Mouse (Mus musculus) hindbrain, embryonic 14.5 days (tissue): Measurements from ENCODE around the gene Glra4. TPM values are rescaled to one million over a fixed set of nuclear protein-coding genes. Genes with fewer than 3 reads are reported as not detected.

ENCODE experiments used
- ATAC-seq: fragments of 200-750 bp; cut with Nextera tagmentation; 2 replicates; pipeline ENCODE4 v1.8.0; 2017; ENCODE audit warnings: moderate number of reproducible peaks, mild to moderate bottlenecking, moderate TSS enrichment, moderate library complexity; ENCODE audit not compliant: low FRiP score
- DNase-seq: peaks from one replicate; pipeline ENCODE4 v3.0.0-alpha.2; 2015; ENCODE audit warnings: low spot score
- H3K27ac ChIP-seq: fragments of 300-500 bp; sonication (generic); 2 replicates; pipeline ENCODE4 v1.5.1; 2014; ENCODE audit warnings: mild to moderate bottlenecking, moderate library complexity
- H3K27me3 ChIP-seq: fragments of 300-500 bp; sonication (generic); 2 replicates; pipeline ENCODE4 v1.6.1; 2014; ENCODE audit warnings: mild to moderate bottlenecking, low read length, mixed read lengths; ENCODE audit not compliant: control insufficient read depth, insufficient read depth
- H3K36me3 ChIP-seq: fragments of 300-500 bp; sonication (generic); replicated peaks from 2 replicates; pipeline ENCODE4 v1.6.1; 2014; ENCODE audit not compliant: control insufficient read depth, insufficient read depth
- H3K4me1 ChIP-seq: fragments of 300-500 bp; sonication (generic); replicated peaks from 2 replicates; pipeline ENCODE4 v1.6.1; 2014; ENCODE audit warnings: antibody characterized with exemption, low read length, mixed read lengths; ENCODE audit not compliant: control insufficient read depth, insufficient read depth
- H3K4me2 ChIP-seq: fragments of 300-500 bp; sonication (generic); replicated peaks from 2 replicates; pipeline ENCODE4 v1.6.1; 2014; ENCODE audit warnings: mild to moderate bottlenecking, moderate library complexity
- H3K4me3 ChIP-seq: fragments of 300-500 bp; sonication (generic); replicated peaks from 2 replicates; pipeline ENCODE4 v1.5.1; 2014; ENCODE audit warnings: mild to moderate bottlenecking, low read length
- H3K9ac ChIP-seq: fragments of 300-500 bp; sonication (generic); 2 replicates; pipeline ENCODE4 v1.6.1; 2014
- H3K9me3 ChIP-seq: fragments of 300-500 bp; sonication (generic); 2 replicates; pipeline ENCODE4 v1.6.1; 2016; ENCODE audit warnings: low read length; ENCODE audit not compliant: control insufficient read depth
- WGBS: fragments of 180-500 bp; shearing (Covaris S2); extraction: QIAGEN DNeasy Blood & Tissue Kit; methylation state at CpG from one replicate; pipeline ENCODE4 v1.1.7; 2014; 5-methylcytosine and 5-hydroxymethylcytosine counted together
- polyA plus RNA-seq: library from polyadenylated mRNA; unstranded; fragments of >200 nt; fragmentation: Nextera tagmentation; extraction: Ambion mirVana; gene quantifications from 2 replicates; pipeline ENCODE4 v1.2.1, GENCODE M21; 2014

Gene Glra4
- polyA plus RNA-seq: 0.11 TPM in 1 of 2 replicates, not detected in the other

DNA sequence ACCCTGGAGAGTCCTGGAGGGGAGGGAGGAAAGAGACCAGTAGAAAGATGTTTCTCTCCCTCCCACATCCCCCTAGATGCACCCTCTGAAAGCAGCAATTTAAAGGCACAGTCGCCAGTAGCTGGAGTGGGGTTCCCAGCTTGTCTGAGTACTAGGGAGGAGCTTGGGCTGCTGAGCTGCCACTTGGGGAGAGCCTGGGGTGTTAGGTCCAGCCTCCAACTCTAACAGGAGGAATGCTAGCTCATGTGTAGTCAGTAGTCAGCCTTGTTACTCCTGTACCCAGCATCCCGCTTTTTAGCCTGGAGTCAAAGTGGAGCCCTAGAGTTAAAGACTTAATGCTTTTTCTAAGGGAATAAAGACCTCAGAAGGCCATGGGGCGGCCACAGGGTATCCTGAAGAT is at the start of gene Glra4:
TSS of gene Glra4 (minus strand) at position 101 of the 400 bp plus-strand sequence.
- ATAC-seq (no peak), DNase-seq (no peak)
- no peak within 1 kb of the TSS for H3K9ac ChIP-seq
- H3K36me3 ChIP-seq: no peaks in the 10 kb centered on the region
- no peak within 1 kb of the TSS for H3K4me2 ChIP-seq
- WGBS: 74% methylated on average over 3 of the region's 3 CpGs
- no peaks in the 10 kb centered on the region for H3K9me3 ChIP-seq
- no peak within 1 kb of the TSS for H3K27ac ChIP-seq
- H3K4me1 ChIP-seq: no peaks in the 10 kb centered on the region
- no peak within 1 kb of the TSS for H3K4me3 ChIP-seq
- H3K27me3 ChIP-seq: no peaks in the 10 kb centered on the region

DNA sequence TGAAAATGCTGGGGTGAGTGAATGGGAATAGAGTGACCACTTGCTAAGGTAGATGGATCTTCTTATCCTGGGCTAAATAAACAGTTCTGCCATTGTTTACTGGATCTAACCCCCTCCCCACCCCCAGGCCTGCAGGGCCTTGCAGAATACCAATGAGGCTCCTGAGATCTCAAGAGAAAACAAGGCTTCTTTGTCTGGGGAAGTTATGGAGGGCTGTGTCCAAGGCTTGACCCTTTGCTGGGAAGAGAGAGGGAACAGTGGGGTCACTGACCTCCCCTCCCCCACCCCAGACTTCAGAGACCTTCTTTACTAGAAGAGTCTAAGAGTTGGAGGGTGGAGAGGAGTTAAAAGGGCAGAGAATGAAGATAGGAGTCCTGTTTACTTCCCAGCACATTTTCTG is 48.7 kb upstream of the Glra4 start:
- Histone ChIP-seq H3K9ac (no peak overlapping the region), H3K27me3 (no peaks in the 10 kb centered on the region; the same call in none of the 2 replicates), H3K36me3 (no peaks in the 10 kb centered on the region), H3K4me1 (no peaks in the 10 kb centered on the region), H3K4me3 (no peak overlapping the region), H3K27ac (no peak overlapping the region), H3K4me2 (no peak overlapping the region), H3K9me3 (no peaks in the 10 kb centered on the region)
- ATAC-seq (no peak), DNase-seq (no peak)

DNA sequence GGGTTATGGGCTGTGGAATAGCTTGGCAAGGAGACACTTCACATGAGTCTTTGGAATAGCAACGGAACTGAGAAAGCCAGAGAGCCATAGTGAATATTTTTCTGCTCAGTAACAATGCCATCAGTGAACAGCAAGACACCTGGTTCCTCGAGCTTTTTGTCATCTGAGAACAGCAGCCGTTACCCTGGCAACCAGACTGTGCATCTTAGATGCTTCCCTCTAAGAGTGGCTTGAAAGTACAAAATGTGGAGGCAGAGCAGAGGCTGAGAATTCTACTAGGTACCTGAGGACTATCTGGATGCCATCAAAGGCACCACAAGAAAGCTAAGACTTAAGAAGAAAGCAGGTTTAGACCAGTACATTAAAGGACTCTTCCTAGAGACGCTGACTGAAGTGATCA is 45.1 kb upstream of the Glra4 start:
- ATAC-seq: no peak
- Histone ChIP-seq H3K36me3 (no peaks in the 10 kb centered on the region), H3K9ac (no peak overlapping the region), H3K4me1 (no peaks in the 10 kb centered on the region), H3K27me3 (no peaks in the 10 kb centered on the region; the same call in none of the 2 replicates), H3K27ac (peak overlapping the region; percentile 32; the same call in 1 of the 2 replicates), H3K4me2 (no peak overlapping the region), H3K9me3 (no peaks in the 10 kb centered on the region), H3K4me3 (no peak overlapping the region)
- DNase-seq: no peak
- WGBS: 51% methylated on average over 4 of the region's 4 CpGs

DNA sequence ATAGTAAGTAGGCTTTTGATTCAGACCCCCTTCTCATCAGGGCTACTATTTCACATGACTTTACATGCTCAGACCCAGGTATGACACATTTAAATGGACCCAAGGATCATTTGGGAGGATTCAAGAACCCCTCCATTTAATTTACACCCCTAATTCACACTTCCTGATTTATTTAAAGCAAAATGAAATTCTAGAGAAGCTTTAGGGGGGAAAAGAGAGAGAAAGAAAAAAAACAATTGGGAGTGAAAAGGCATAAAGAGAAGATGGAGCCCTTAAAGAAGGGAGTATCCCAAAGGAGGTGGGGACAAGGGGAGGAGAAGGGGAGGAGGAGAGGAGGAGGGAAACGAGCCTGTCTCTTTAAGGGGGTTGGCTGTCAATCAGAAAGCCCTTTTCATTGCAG is 42.4 kb upstream of the Glra4 start, which contains the start of gene Plp1:
TSS of gene Plp1 (plus strand) at position 301 of the 400 bp plus-strand sequence.
- no peak within 1 kb of the TSS for H3K27ac ChIP-seq
- H3K4me1 ChIP-seq: no peaks in the 10 kb centered on the region
- no peak within 1 kb of the TSS for H3K4me2 ChIP-seq
- no peak for DNase-seq
- no peaks in the 10 kb centered on the region for H3K9me3 ChIP-seq
- no peaks in the 10 kb centered on the region; the same call in 1 of the 2 replicates for H3K27me3 ChIP-seq
- no peak for ATAC-seq
- no peak within 1 kb of the TSS for H3K9ac ChIP-seq
- no peak within 1 kb of the TSS for H3K4me3 ChIP-seq
- no peaks in the 10 kb centered on the region for H3K36me3 ChIP-seq
- 20% methylated on average over 1 of the region's 1 CpGs for WGBS

DNA sequence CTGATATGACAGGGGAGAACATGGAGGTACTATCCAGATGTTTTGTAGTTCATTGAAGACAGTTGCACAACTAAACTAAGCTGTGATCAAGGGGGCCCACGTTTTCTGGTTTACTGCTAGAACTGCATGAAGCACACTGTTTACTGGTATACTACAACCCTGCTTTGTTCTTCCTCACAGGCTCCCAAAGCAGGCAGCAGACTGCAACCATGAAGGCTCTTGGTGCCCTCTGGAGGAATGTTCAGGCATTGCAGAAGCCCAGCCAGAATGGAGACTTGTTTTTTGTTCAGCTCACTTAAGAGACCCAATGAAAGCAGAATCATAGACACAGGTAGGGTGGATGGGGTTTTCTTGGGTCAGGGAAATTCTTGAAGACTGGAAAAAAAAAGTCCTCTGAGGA is 40.3 kb upstream of the Glra4 start:
- WGBS: 8% methylated on average over 1 of the region's 1 CpGs
- Histone ChIP-seq H3K27ac (0 out of 2 replicates have a peak overlapping the region, but pooled peaks have one; percentile 15), H3K36me3 (no peaks in the 10 kb centered on the region), H3K9ac (no peak overlapping the region), H3K4me2 (no peak overlapping the region), H3K4me1 (no peaks in the 10 kb centered on the region), H3K4me3 (no peak overlapping the region), H3K27me3 (no peaks in the 10 kb centered on the region), H3K9me3 (no peaks in the 10 kb centered on the region)
- ATAC-seq (peak; percentile 88), DNase-seq (peak; percentile 85)

DNA sequence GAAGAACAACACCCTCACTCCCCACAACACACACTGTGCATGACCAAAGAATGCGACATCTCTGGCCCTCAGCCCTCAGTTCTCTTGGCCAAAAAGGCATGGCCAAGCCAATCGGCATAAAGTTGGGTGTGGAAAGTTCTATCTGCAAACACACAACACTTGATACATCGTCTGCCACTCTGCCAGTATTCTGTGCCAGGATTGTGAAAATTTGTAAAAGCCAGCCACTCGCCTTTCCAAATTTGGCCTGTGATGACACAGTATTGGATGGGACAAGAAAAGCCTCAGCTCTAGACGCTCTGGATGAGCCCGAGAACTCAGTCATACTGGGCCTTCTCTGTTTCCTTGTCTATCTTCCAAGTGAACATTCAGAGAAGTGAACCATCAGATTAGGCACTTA is 39.8 kb upstream of the Glra4 start:
- DNase-seq: no peak
- Histone ChIP-seq H3K4me1 (no peaks in the 10 kb centered on the region), H3K27ac (0 out of 2 replicates have a peak overlapping the region, but pooled peaks have one; percentile 15), H3K9ac (no peak overlapping the region), H3K9me3 (no peaks in the 10 kb centered on the region), H3K27me3 (no peaks in the 10 kb centered on the region), H3K36me3 (no peaks in the 10 kb centered on the region), H3K4me3 (no peak overlapping the region), H3K4me2 (no peak overlapping the region)
- ATAC-seq: peak; percentile 24; the same call in 1 of the 2 replicates
- WGBS: 87% methylated on average over 6 of the region's 6 CpGs

DNA sequence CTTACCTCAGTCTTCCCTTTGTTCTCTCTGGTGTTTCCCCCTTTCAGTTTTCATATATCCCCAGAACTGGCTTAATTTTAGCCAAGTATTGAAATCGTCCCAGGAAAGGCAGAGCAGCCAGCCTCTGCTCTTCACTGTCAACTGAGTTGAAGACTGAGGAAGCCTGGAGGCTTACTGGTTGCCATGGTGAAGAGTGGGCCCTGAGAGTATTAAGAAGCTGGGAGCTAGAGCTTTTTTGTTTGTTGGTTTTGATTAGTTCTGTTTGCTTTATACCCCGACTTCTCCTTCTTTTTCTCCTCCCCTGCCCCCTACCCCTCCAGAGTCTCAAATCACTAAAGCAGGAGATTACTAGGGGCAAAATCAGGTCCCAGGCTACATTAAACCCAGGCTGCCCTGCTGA is 17.3 kb upstream of the Glra4 start:
- H3K9me3 ChIP-seq: no peaks in the 10 kb centered on the region
- ATAC-seq (no peak), DNase-seq (no peak)
- no peak overlapping the region for H3K4me2 ChIP-seq
- no peaks in the 10 kb centered on the region for H3K4me1 ChIP-seq
- H3K36me3 ChIP-seq: no peaks in the 10 kb centered on the region; the same call in 1 of the 2 replicates
- H3K27me3 ChIP-seq: no peaks in the 10 kb centered on the region
- H3K9ac ChIP-seq: no peak overlapping the region
- H3K27ac ChIP-seq: no peak overlapping the region
- no peak overlapping the region for H3K4me3 ChIP-seq
- 23% methylated on average over 2 of the region's 2 CpGs for WGBS

DNA sequence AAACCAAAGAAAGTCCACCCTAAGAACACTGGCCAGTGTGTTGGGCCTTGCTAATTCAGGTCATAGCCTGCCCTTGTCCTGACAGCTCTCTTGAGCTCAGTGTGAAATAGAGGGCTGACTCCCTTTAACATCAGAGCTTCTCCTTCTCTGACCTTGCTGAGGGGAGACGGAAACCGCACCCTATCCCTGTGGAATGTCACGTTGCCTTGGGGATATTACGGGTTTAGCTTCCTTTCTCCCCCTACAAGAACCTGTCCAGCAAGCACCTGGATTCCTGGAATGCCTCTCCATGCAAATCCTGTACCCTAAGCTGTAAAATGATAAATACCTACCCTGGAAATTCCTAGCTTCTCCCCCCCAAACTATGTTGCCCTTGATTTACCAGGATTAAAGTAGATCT is 9.5 kb upstream of the Glra4 start:
- 93% methylated on average over 4 of the region's 4 CpGs for WGBS
- H3K4me2 ChIP-seq: no peak overlapping the region
- H3K27me3 ChIP-seq: no peaks in the 10 kb centered on the region; the same call in 1 of the 2 replicates
- no peaks in the 10 kb centered on the region for H3K9me3 ChIP-seq
- ATAC-seq (no peak), DNase-seq (no peak)
- H3K27ac ChIP-seq: no peak overlapping the region
- no peaks in the 10 kb centered on the region for H3K4me1 ChIP-seq
- H3K36me3 ChIP-seq: no peaks in the 10 kb centered on the region
- H3K9ac ChIP-seq: no peak overlapping the region
- H3K4me3 ChIP-seq: no peak overlapping the region

DNA sequence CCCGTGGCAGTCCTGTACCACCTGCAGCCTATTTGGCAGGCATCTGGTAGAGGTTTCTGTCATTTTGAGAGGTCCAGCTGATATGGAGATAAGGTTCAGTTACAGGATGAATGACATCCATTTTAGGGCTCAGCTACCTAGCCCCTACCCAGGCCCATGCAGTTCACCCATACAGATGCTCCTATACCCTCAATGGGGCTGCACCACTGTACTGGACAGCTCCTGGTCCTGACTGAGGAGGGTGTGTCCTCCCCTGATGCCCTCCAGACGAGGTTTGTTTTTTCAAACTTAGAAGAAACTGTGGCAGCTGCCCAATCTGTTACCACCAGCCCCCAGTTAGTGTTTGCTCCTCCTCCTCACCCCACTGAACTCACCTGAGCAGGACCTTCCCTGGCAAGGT is 679 bp downstream of the Glra4 start:
- DNase-seq (no peak), ATAC-seq (no peak)
- Histone ChIP-seq H3K36me3 (no peaks in the 10 kb centered on the region), H3K27me3 (no peaks in the 10 kb centered on the region), H3K9me3 (no peaks in the 10 kb centered on the region), H3K4me3 (no peak overlapping the region), H3K27ac (no peak overlapping the region), H3K4me2 (no peak overlapping the region), H3K4me1 (no peaks in the 10 kb centered on the region), H3K9ac (no peak overlapping the region)
- 62% methylated on average over 2 of the region's 2 CpGs for WGBS

DNA sequence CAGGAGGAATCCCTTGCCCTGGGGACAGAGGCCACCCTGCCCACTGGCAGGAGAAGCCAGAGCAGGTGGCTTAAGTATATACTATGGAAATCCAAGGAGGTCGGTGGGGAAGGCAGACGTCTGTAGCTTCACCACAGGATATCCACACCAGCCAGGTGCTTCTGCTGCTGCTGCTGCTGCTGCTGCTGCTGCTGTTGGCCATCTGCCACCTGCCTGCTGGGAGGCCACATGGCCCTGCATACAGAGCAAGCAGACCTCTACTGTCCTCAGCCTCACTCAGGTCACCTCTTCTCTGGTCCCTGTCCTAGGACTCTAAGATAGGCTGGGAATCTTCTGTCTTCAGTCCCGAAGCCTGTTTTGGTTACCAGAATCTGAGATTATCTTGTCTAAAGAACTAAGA is 1.9 kb downstream of the Glra4 start:
- H3K9ac ChIP-seq: no peak overlapping the region
- no peaks in the 10 kb centered on the region for H3K9me3 ChIP-seq
- no peaks in the 10 kb centered on the region for H3K36me3 ChIP-seq
- no peak overlapping the region for H3K27ac ChIP-seq
- H3K4me3 ChIP-seq: no peak overlapping the region
- H3K4me1 ChIP-seq: no peaks in the 10 kb centered on the region
- no peak for DNase-seq
- whole genome bisulfite sequencing: 58% methylated on average over 3 of the region's 3 CpGs
- ATAC-seq: no peak
- H3K4me2 ChIP-seq: no peak overlapping the region
- H3K27me3 ChIP-seq: no peaks in the 10 kb centered on the region
